Mouse (Mus musculus): Measurements from ENCODE around the gene Mpst. TPM values are rescaled to one million over a fixed set of nuclear protein-coding genes. Genes with fewer than 3 reads are reported as not detected.

Mpst gene
- polyA plus RNA-seq, 1 experiment from 2014 or later, result 5.9 TPM

GRCm38 (mm10) chr15:78413083-78413718 is 7.0 kb downstream of the Mpst start:
- Histone ChIP-seq H3K4me2 (ENCODE audit: low read depth, low read length) (peak overlapping the region; percentile 71), H3K36me3 (ENCODE audit: control insufficient read depth, insufficient read depth) (peaks cover 7% of the 10 kb centered on the region), H3K4me1 (ENCODE audit: control insufficient read depth, low read depth, low read length) (peaks cover 76% of the 10 kb centered on the region), H3K27me3 (ENCODE audit: control insufficient read depth, insufficient read depth, low read depth, low read length) (no peaks in the 10 kb centered on the region), H3K9ac (ENCODE audit: low read depth, low read length) (peak overlapping the region; percentile 62), H3K4me3 (ENCODE audit: low read depth, low read length) (peak overlapping the region; percentile 38), H3K27ac (ENCODE audit: low read length) (peak overlapping the region; percentile 97), H3K9me3 (replicated peaks; ENCODE audit: control insufficient read depth, low read length) (no peaks in the 10 kb centered on the region)
- 29% methylated on average over 14 of the region's 14 CpGs for WGBS (ENCODE audit: insufficient replicate concordance)
- peak; percentile 91 for ATAC-seq (ENCODE audit: low read depth)

- H3K9ac ChIP-seq (ENCODE audit: low read depth, low read length), result peak overlapping the region; percentile 62
- no peaks in the 10 kb centered on the region; the same call in 1 of the 2 replicates for H3K27me3 ChIP-seq (ENCODE audit: control insufficient read depth, insufficient read depth, low read depth, low read length)
- peak overlapping the region; percentile 38 for H3K4me3 ChIP-seq (ENCODE audit: low read depth, low read length)
- H3K27ac ChIP-seq (ENCODE audit: low read length), result peak overlapping the region; percentile 97
- peaks cover 7% of the 10 kb centered on the region for H3K36me3 ChIP-seq (ENCODE audit: control insufficient read depth, insufficient read depth)
- H3K4me2 ChIP-seq (ENCODE audit: low read depth, low read length), result peak overlapping the region; percentile 71
- 14% methylated on average over 1 of the region's 1 CpGs for WGBS (ENCODE audit: insufficient replicate concordance)
- H3K9me3 ChIP-seq (replicated peaks; ENCODE audit: control insufficient read depth, low read length), result no peaks in the 10 kb centered on the region
- H3K4me1 ChIP-seq (ENCODE audit: control insufficient read depth, low read depth, low read length), result peaks cover 70% of the 10 kb centered on the region
- peak; percentile 25 for ATAC-seq (ENCODE audit: low read depth)
Measured at GRCm38 (mm10) chr15:78413719-78414117, 7.5 kb downstream of the Mpst start.

- Histone ChIP-seq H3K9ac (ENCODE audit: low read depth, low read length) (peak overlapping the region; percentile 62), H3K4me2 (ENCODE audit: low read depth, low read length) (peak overlapping the region; percentile 71; the same call in 1 of the 2 replicates), H3K36me3 (ENCODE audit: control insufficient read depth, insufficient read depth) (peaks cover 7% of the 10 kb centered on the region), H3K27me3 (ENCODE audit: control insufficient read depth, insufficient read depth, low read depth, low read length) (no peaks in the 10 kb centered on the region; the same call in 1 of the 2 replicates), H3K27ac (ENCODE audit: low read length) (peak overlapping the region; percentile 97), H3K9me3 (replicated peaks; ENCODE audit: control insufficient read depth, low read length) (no peaks in the 10 kb centered on the region), H3K4me1 (ENCODE audit: control insufficient read depth, low read depth, low read length) (peaks cover 66% of the 10 kb centered on the region), H3K4me3 (ENCODE audit: low read depth, low read length) (no peak overlapping the region)
- WGBS (ENCODE audit: insufficient replicate concordance), result 88% methylated on average over 8 of the region's 8 CpGs
- no peak for ATAC-seq (ENCODE audit: low read depth)
Measured at GRCm38 (mm10) chr15:78414157-78414556, 7.9 kb downstream of the Mpst start.

GRCm38 (mm10) chr15:78416937-78417336 is 10.7 kb downstream of the Mpst start:
- peak overlapping the region; percentile 83 for H3K27ac ChIP-seq (ENCODE audit: low read length)
- WGBS (ENCODE audit: insufficient replicate concordance), result 63% methylated on average over 4 of the region's 4 CpGs
- peak; percentile 41 for ATAC-seq (ENCODE audit: low read depth)
- H3K36me3 ChIP-seq (ENCODE audit: control insufficient read depth, insufficient read depth), result peaks cover 7% of the 10 kb centered on the region
- peak overlapping the region; percentile 36; the same call in 1 of the 2 replicates for H3K9ac ChIP-seq (ENCODE audit: low read depth, low read length)
- H3K4me2 ChIP-seq (ENCODE audit: low read depth, low read length), result no peak overlapping the region
- no peaks in the 10 kb centered on the region for H3K9me3 ChIP-seq (replicated peaks; ENCODE audit: control insufficient read depth, low read length)
- peaks cover 7% of the 10 kb centered on the region; the same call in 1 of the 2 replicates for H3K27me3 ChIP-seq (ENCODE audit: control insufficient read depth, insufficient read depth, low read depth, low read length)
- peaks cover 38% of the 10 kb centered on the region for H3K4me1 ChIP-seq (ENCODE audit: control insufficient read depth, low read depth, low read length)
- H3K4me3 ChIP-seq (ENCODE audit: low read depth, low read length), result no peak overlapping the region

- no peak overlapping the region for H3K27ac ChIP-seq (ENCODE audit: low read length)
- H3K36me3 ChIP-seq (ENCODE audit: control insufficient read depth, insufficient read depth), result no peaks in the 10 kb centered on the region
- H3K9ac ChIP-seq (ENCODE audit: low read depth, low read length), result no peak overlapping the region
- no peak overlapping the region for H3K4me2 ChIP-seq (ENCODE audit: low read depth, low read length)
- H3K4me1 ChIP-seq (ENCODE audit: control insufficient read depth, low read depth, low read length), result peaks cover 18% of the 10 kb centered on the region
- H3K9me3 ChIP-seq (replicated peaks; ENCODE audit: control insufficient read depth, low read length), result no peaks in the 10 kb centered on the region
- H3K4me3 ChIP-seq (ENCODE audit: low read depth, low read length), result no peak overlapping the region
- H3K27me3 ChIP-seq (ENCODE audit: control insufficient read depth, insufficient read depth, low read depth, low read length), result peaks cover 26% of the 10 kb centered on the region
- 58% methylated on average over 13 of the region's 13 CpGs for WGBS (ENCODE audit: insufficient replicate concordance)
- ATAC-seq (ENCODE audit: low read depth), result no peak
Measured at GRCm38 (mm10) chr15:78420395-78420794, 14.2 kb downstream of the Mpst start.

GRCm38 (mm10) chr15:78422046-78422956 is 16.1 kb downstream of the Mpst start:
- Histone ChIP-seq H3K4me1 (ENCODE audit: control insufficient read depth, low read depth, low read length) (peaks cover 9% of the 10 kb centered on the region), H3K4me2 (ENCODE audit: low read depth, low read length) (peak overlapping the region; percentile 30), H3K36me3 (ENCODE audit: control insufficient read depth, insufficient read depth) (no peaks in the 10 kb centered on the region), H3K27me3 (ENCODE audit: control insufficient read depth, insufficient read depth, low read depth, low read length) (peaks cover 37% of the 10 kb centered on the region), H3K27ac (ENCODE audit: low read length) (peak overlapping the region; percentile 4; the same call in 1 of the 2 replicates), H3K4me3 (ENCODE audit: low read depth, low read length) (no peak overlapping the region), H3K9ac (ENCODE audit: low read depth, low read length) (0 out of 2 replicates have a peak overlapping the region, but pooled peaks have one; percentile 20), H3K9me3 (replicated peaks; ENCODE audit: control insufficient read depth, low read length) (no peaks in the 10 kb centered on the region)
- peak; percentile 73 for ATAC-seq (ENCODE audit: low read depth)
- 17% methylated on average over 16 of the region's 16 CpGs for WGBS (ENCODE audit: insufficient replicate concordance)

- Histone ChIP-seq H3K27me3 (ENCODE audit: control insufficient read depth, insufficient read depth, low read depth, low read length) (peaks cover 57% of the 10 kb centered on the region), H3K36me3 (ENCODE audit: control insufficient read depth, insufficient read depth) (no peaks in the 10 kb centered on the region), H3K4me3 (ENCODE audit: low read depth, low read length) (no peak overlapping the region), H3K4me1 (ENCODE audit: control insufficient read depth, low read depth, low read length) (peaks cover 5% of the 10 kb centered on the region), H3K4me2 (ENCODE audit: low read depth, low read length) (no peak overlapping the region), H3K27ac (ENCODE audit: low read length) (no peak overlapping the region), H3K9me3 (replicated peaks; ENCODE audit: control insufficient read depth, low read length) (no peaks in the 10 kb centered on the region), H3K9ac (ENCODE audit: low read depth, low read length) (no peak overlapping the region)
- WGBS (ENCODE audit: insufficient replicate concordance), result 14% methylated on average over 11 of the region's 11 CpGs
- ATAC-seq (ENCODE audit: low read depth), result peak; percentile 63
Measured at GRCm38 (mm10) chr15:78424507-78424906, 18.3 kb downstream of the Mpst start.

GRCm38 (mm10) chr15:78425230-78425629 is 19.0 kb downstream of the Mpst start:
- no peak overlapping the region for H3K9ac ChIP-seq (ENCODE audit: low read depth, low read length)
- H3K27me3 ChIP-seq (ENCODE audit: control insufficient read depth, insufficient read depth, low read depth, low read length), result peaks cover 61% of the 10 kb centered on the region
- no peak overlapping the region for H3K4me2 ChIP-seq (ENCODE audit: low read depth, low read length)
- 48% methylated on average over 4 of the region's 4 CpGs for WGBS (ENCODE audit: insufficient replicate concordance)
- H3K27ac ChIP-seq (ENCODE audit: low read length), result no peak overlapping the region
- peaks cover 5% of the 10 kb centered on the region for H3K4me1 ChIP-seq (ENCODE audit: control insufficient read depth, low read depth, low read length)
- no peaks in the 10 kb centered on the region for H3K9me3 ChIP-seq (replicated peaks; ENCODE audit: control insufficient read depth, low read length)
- no peaks in the 10 kb centered on the region for H3K36me3 ChIP-seq (ENCODE audit: control insufficient read depth, insufficient read depth)
- ATAC-seq (ENCODE audit: low read depth), result no peak
- no peak overlapping the region for H3K4me3 ChIP-seq (ENCODE audit: low read depth, low read length)
